Mouse (Mus musculus) lung, postnatal 0 days (tissue): ENCODE data around the gene Adipoq.

Experiments used
- CTCF ChIP-seq: IDR thresholded peaks from 2 replicates; pipeline ENCODE4 v1.5.1; 2016; ENCODE audit warnings: antibody characterized with exemption, mild to moderate bottlenecking
- EP300 ChIP-seq: IDR thresholded peaks from 2 replicates; pipeline ENCODE4 v1.6.1; 2016; ENCODE audit warnings: antibody characterized with exemption, mild to moderate bottlenecking, control low read depth

- TF ChIP-seq CTCF: peak; percentile 85
- 0 out of 2 replicates have a peak, but pooled peaks have one; percentile 40 for TF ChIP-seq EP300
Observed at GRCm38 (mm10) chr16:23135421-23136149, 10.8 kb upstream of the Adipoq start.
